Mouse (Mus musculus) E14TG2a.4 (cell line): Measurements from ENCODE around the gene Rnf207.

Experiments
- CTCF ChIP-seq: conservative IDR thresholded peaks from 2 replicates; pipeline ENCODE4 v1.5.1; 2014; ENCODE audit warnings: low read length
- NANOG ChIP-seq: IDR thresholded peaks from 2 replicates; pipeline ENCODE4 v1.6.1; 2014; ENCODE audit warnings: borderline replicate concordance, low read length, mixed read lengths
- POU5F1 ChIP-seq: IDR thresholded peaks from 2 replicates; pipeline ENCODE4 v1.6.1; 2014; ENCODE audit warnings: low read length, borderline replicate concordance

DNA sequence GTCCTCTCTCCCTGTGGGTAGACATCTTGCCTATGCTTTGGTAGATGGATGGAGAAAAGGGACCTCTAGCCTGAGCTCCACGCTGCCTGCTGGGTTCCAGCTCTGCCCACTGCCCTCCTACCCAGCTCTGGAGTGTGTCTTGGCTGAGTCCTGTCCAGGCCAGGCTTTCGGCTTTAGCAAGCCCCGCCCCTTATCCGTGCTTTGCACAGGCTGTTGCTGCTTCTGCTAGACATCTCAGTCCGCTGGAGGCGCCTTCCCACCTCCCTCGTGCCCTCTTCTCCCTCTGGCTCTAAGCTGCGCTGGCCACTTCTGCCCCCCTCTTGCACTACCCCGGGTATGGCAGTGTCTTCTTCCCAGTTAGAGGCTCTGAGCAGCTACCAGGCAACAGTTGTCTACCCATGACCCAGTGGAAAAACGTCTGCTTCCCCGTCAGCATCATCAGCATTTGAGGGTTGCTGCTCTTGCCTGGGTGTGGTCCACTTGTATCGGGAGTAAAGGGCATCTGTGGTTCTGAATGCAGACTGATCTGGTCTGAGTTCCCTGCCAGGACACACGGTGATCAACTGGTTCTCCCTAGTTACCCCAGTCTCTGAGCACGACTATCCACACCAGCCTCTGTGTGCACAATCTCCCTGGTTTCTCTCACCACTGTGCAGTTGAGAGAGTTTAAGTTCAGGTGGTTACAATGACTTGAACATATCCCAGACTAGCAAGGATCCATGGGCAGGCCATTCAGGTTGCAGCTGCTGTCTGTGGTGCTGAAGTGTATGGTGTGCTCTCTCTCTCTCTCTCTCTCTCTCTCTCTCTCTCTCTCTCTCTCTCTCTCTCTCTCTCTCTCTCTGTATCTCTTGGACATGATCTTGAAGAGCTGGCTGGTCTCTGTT is 32.9 kb upstream of the Rnf207 start:
- TF ChIP-seq CTCF (no peak), NANOG (no peak), POU5F1 (no peak)
